Mouse (Mus musculus): Measurements from ENCODE around the gene Vmn1r29. TPM values are rescaled to one million over a fixed set of nuclear protein-coding genes. Genes with fewer than 3 reads are reported as not detected.
"Not testable (repeated sequence)": the region's sequence is repeated elsewhere in the genome, so short reads cannot be mapped to it uniquely, and the experiment has no call there.

Gene Vmn1r29
- not detected in 2 replicates for polyA plus RNA-seq (2014; fragmentation: Nextera tagmentation; extraction: Ambion mirVana)

DNA sequence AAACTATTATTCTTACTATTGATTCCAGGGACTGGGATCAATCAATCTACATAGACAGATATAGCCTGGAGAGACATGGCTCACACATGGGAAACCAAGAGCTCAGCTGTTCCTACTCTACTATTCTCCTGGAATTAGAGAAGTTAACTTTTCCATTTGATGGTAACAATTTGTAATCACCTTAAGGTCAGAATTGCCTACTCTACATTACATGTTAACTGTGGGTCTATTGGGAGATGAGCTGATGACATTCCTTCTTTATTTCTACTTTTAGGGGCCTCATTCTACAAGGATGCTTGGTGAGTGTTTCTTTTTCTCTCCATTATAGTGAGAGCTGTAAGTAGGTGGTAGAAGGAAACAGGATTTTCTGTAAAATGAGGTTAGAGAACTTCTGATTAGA, at the start of gene Vmn1r29:
TSS of gene Vmn1r29 (plus strand) at position 301 of the 400 bp plus-strand sequence.
- no peak for ATAC-seq (ENCODE audit: insufficient read depth)
- no peak for TF ChIP-seq CTCF (IDR thresholded peaks at IDR 0.05; ENCODE audit: low read depth)

DNA sequence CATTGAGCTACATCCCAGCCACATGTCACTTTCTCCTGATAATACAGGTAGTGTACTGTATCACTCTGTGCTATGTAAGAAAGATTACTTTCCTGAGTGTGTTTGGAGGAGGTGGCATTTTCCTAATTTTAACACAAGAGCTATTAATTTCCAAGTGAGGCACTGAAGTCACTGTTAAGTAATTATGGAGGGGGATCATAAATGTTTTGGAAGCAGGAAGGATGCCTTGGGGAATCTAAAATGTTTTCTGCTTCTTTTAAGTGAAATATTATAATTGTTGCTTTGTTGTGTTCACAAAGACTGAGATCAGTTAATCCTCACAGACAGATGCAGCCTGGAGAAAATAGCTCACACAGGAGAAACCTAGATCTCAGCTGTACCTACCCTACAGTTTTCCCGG, 39.6 kb upstream of the Vmn1r29 start, which contains the start of gene Vmn1r28:
TSS of gene Vmn1r28 (plus strand) at position 301 of the 400 bp plus-strand sequence.
- H3K4me2 ChIP-seq: no peak within 1 kb of the TSS
- H3K9ac ChIP-seq: no peak within 1 kb of the TSS
- TF ChIP-seq CTCF (IDR thresholded peaks at IDR 0.05; ENCODE audit: low read depth): no peak
- H3K27ac ChIP-seq (ENCODE audit: low read depth): no peak within 1 kb of the TSS
- no peak within 1 kb of the TSS for H3K4me3 ChIP-seq (ENCODE audit: low read depth, low read length)
- no peaks in the 10 kb centered on the region for H3K27me3 ChIP-seq (ENCODE audit: insufficient read depth, low read length)
- DNase-seq: no peak
- WGBS: 85% methylated on average over 1 of the region's 1 CpGs
- ATAC-seq (ENCODE audit: insufficient read depth): no peak
- no peaks in the 10 kb centered on the region for H3K36me3 ChIP-seq (ENCODE audit: insufficient read depth)
- H3K4me1 ChIP-seq (ENCODE audit: insufficient read depth): no peaks in the 10 kb centered on the region
- no peaks in the 10 kb centered on the region for H3K9me3 ChIP-seq (ENCODE audit: low read depth, low read length)

More for the DNA sequence above, at the start of gene Vmn1r29:
- Histone ChIP-seq H3K4me2 (no peak within 1 kb of the TSS), H3K9ac (no peak within 1 kb of the TSS), H3K9me3 (ENCODE audit: low read depth, low read length) (no peaks in the 10 kb centered on the region), H3K27ac (ENCODE audit: low read depth) (no peak within 1 kb of the TSS), H3K36me3 (ENCODE audit: insufficient read depth) (no peaks in the 10 kb centered on the region), H3K4me1 (ENCODE audit: insufficient read depth) (no peaks in the 10 kb centered on the region), H3K27me3 (ENCODE audit: insufficient read depth, low read length) (no peaks in the 10 kb centered on the region), H3K4me3 (ENCODE audit: low read depth, low read length) (no peak within 1 kb of the TSS)
- no peak for DNase-seq

DNA sequence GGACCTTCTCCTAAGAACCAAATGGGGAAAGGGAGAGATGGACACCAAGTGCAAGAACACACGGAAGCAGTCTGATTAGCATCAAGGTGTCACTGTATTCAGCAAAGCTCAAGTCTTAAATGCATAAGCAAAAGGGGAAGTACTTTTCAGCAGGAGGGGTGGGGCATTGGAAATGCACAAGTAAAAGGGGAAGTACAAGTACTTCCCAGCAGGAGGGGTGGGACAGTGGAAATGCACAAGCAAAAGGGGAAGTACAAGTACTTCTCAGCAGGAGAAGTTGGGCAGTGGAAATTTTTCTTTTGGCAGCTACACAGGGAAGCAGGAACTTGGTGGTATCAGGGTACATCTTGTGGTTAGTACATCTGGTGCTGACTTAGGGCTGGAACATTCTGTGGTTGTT, 21.7 kb upstream of the Vmn1r29 start:
- not testable (repeated sequence) for H3K9me3 ChIP-seq (ENCODE audit: low read depth, low read length); H3K4me3 ChIP-seq (ENCODE audit: low read depth, low read length); H3K4me1 ChIP-seq (ENCODE audit: insufficient read depth); H3K36me3 ChIP-seq (ENCODE audit: insufficient read depth); H3K4me2 ChIP-seq; DNase-seq; H3K27ac ChIP-seq (ENCODE audit: low read depth); H3K27me3 ChIP-seq (ENCODE audit: insufficient read depth, low read length); H3K9ac ChIP-seq; ATAC-seq (ENCODE audit: insufficient read depth)
- 88% methylated on average over 1 of the region's 1 CpGs for WGBS

DNA sequence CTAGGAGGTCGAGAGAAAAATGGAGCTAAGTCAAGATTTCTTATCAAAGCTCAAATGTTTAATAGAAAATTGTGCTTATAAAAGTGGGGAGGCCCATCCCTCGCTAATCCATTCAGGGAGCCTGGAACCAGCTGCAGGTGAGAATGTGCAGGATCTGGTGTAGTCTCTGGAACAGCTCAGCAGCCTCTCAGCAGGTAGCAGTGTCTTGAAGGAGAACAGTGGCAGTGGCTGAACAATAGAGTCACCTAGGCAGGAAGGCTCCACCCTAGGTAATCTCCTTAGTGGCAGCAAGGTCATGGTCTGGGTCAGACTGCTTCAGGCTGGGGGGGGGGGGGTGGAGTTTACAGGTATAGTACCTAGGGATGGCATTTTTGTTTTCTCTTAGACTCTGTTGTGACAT, 9.1 kb upstream of the Vmn1r29 start:
- H3K9me3 ChIP-seq (ENCODE audit: low read depth, low read length): no peaks in the 10 kb centered on the region
- ATAC-seq (ENCODE audit: insufficient read depth) (no peak), DNase-seq (no peak)
- TF ChIP-seq CTCF (IDR thresholded peaks at IDR 0.05; ENCODE audit: low read depth): no peak
- H3K36me3 ChIP-seq (ENCODE audit: insufficient read depth): no peaks in the 10 kb centered on the region
- no peak overlapping the region for H3K27ac ChIP-seq (ENCODE audit: low read depth)
- H3K4me1 ChIP-seq (ENCODE audit: insufficient read depth): no peaks in the 10 kb centered on the region
- H3K4me3 ChIP-seq (ENCODE audit: low read depth, low read length): no peak overlapping the region
- 67% methylated on average over 2 of the region's 2 CpGs for WGBS
- no peak overlapping the region for H3K4me2 ChIP-seq
- no peak overlapping the region for H3K9ac ChIP-seq
- H3K27me3 ChIP-seq (ENCODE audit: insufficient read depth, low read length): no peaks in the 10 kb centered on the region

DNA sequence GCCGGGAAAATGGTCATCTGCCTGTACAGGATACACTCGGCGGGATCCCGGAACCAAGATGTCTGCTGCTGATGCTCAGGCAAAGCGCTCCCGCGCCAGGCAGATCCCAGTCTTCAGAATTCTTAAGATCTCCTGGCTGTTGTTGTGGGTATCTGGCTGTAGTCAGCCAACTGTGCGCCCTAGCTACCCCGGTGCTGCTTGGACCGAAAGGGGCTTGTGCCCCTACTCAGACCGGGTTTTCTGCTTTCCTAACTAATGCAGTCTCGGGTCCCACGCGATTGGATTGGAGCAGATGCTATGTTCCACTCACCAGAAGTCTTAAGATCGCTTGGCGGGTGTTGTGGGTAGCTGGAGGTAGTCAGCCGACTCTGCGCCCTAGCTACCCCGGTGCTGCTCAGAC, 2.8 kb upstream of the Vmn1r29 start:
- H3K9ac ChIP-seq; H3K9me3 ChIP-seq (ENCODE audit: low read depth, low read length); H3K4me1 ChIP-seq (ENCODE audit: insufficient read depth); H3K36me3 ChIP-seq (ENCODE audit: insufficient read depth); H3K4me2 ChIP-seq; H3K27me3 ChIP-seq (ENCODE audit: insufficient read depth, low read length); ATAC-seq (ENCODE audit: insufficient read depth); DNase-seq; H3K27ac ChIP-seq (ENCODE audit: low read depth); H3K4me3 ChIP-seq (ENCODE audit: low read depth, low read length): not testable (repeated sequence)
- WGBS: 80% methylated on average over 19 of the region's 19 CpGs

DNA sequence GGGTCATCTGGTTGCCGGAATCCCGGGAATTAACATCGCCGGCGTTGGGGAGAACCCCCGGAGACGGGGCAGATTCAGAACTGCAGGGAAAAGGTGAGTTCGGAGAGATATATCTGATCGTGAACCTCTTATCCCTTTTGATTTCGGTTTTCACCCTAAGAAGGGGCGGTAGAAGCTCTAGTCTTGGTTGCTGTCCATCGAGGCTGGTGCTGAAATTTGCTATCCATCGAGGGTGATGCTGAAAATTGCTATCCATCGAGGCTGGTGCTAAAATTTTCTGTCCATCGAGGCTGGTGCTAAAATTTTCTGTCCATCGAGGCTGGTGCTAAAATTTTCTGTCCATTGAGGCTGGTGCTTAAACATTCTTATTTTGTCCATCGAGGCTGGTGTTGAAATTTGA, 29.3 kb downstream of the Vmn1r29 start:
- H3K9me3 ChIP-seq (ENCODE audit: low read depth, low read length); H3K36me3 ChIP-seq (ENCODE audit: insufficient read depth); H3K4me1 ChIP-seq (ENCODE audit: insufficient read depth); H3K27me3 ChIP-seq (ENCODE audit: insufficient read depth, low read length); H3K27ac ChIP-seq (ENCODE audit: low read depth); H3K4me3 ChIP-seq (ENCODE audit: low read depth, low read length); ATAC-seq (ENCODE audit: insufficient read depth); H3K9ac ChIP-seq; H3K4me2 ChIP-seq; DNase-seq: not testable (repeated sequence)
- 72% methylated on average over 17 of the region's 17 CpGs for WGBS

Other genes with a start within 250 kb of the Vmn1r29 start
- gene Vmn1r27, start 82.7 kb upstream of the Vmn1r29 start, polyA plus RNA-seq (2014; fragmentation: Nextera tagmentation; extraction: Ambion mirVana): not detected in 2 replicates
- gene Vmn1r28, start 39.5 kb upstream of the Vmn1r29 start, polyA plus RNA-seq (2014; fragmentation: Nextera tagmentation; extraction: Ambion mirVana): not detected in 2 replicates
- gene Vmn1r30, start 141.8 kb downstream of the Vmn1r29 start, polyA plus RNA-seq (2014; fragmentation: Nextera tagmentation; extraction: Ambion mirVana): not detected in 2 replicates
- gene Vmn1r31, start 173.8 kb downstream of the Vmn1r29 start, polyA plus RNA-seq (2014; fragmentation: Nextera tagmentation; extraction: Ambion mirVana): not detected in 2 replicates

Data from lung, embryonic 14.5 days (tissue).